Mouse (Mus musculus): ENCODE data around the gene CK137956.

- TF ChIP-seq POLR2A (IDR thresholded peaks at IDR 0.05; ENCODE audit: low read depth, low read length) (no peak), CTCF (conservative IDR thresholded peaks at IDR 0.05; ENCODE audit: insufficient read depth, insufficient read length, low read depth, low read length) (peak; percentile 56; the same call in 1 of the 2 replicates)
Observed at GRCm38 (mm10) chr4:127935369-127935768, 35.4 kb downstream of the CK137956 start.
